Mouse (Mus musculus): ENCODE data around the gene 1700017B05Rik.
"Not testable (repeated sequence)": the region's sequence is repeated elsewhere in the genome, so short reads cannot be mapped to it uniquely, and the experiment has no call there.

The 1700017B05Rik gene

DNA sequence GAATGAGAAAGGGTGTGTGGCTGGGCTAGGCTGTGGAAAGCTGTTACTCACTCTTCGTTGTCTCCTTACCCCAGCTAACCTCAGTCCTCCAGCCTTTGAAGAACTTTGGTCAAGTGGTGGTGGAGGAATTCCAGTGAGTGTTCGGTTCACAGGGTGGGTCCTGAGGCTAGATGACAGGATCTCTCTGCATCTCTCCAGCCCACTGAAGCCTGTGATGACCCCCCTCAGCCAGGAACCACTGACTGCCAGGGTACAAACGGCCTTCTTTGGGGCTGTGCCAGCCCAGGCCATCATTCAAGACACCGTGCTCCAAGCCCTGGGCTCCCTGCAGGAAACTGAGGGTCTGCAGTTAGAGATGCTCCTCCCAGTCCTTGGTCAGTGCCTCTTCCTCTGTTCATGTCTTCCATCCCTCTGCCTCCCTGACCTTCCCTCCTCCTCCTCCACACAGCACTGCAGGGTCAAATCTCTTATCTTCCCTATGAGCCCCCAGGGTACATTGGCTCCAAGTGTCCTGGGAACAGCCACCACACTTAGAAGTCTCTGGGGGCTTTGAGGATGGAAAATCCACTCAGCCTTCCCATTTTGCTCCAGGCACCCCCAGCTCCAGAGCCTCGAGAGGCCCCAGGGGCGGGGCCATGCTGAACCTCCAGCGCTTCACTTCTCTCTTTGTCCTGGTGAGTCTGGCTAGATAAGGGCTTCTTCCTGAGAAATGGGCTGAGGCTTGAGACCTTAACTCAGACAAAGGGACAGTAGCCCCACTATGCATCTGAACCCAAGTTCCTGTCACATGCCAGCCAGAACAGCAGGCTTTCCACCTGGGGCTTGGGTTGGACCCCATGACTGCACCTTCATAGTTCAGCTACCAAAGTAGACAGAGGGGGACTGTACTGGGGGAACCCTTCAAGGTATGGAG, 14.1 kb downstream of the 1700017B05Rik start:
- DNase-seq (ENCODE audit: extremely low spot score, low spot score): no peak

DNA sequence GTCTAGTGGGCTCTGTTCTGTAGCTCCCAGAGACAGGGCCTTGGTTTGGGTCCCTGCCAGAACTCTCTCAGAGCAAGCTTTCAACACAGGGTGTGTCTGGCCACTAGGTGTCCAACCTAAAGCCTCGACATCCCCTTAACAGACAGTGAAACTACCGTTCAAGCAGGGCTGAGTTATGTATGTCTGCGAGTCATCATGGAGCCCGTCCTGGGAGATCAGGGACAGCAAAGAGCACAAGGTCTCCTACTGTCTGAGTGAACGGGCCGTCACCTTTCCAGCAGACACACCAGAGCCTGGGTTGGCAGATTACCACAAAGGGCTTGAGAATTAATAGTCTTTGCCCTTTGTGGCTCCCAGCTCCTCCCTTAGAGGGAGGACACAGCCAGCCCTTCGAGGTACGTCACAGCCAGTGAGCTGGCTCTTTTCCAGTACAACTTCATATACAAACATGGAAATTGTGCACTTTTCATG, 15.2 kb downstream of the 1700017B05Rik start:
- no peak for DNase-seq (ENCODE audit: extremely low spot score, low spot score)

DNA sequence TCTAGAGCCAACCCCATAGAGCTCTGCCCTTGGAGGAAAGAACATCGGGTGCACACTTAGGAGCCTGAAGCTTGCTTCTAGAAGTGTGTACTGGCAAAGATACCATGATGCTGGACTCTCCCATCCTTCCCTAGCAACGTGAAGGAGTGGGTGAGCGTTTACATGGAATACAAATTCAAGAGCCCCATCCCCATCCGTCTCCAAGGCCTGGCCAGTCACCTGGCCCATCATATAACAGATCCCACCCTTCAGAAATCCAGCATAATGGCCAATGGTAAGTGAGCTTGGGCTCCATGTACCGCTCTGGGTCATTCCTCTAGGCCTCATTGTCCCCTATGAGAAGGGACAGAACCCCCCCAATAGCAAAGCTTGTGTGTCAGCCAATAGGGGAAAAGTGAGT, 15.9 kb downstream of the 1700017B05Rik start:
- DNase-seq (ENCODE audit: extremely low spot score, low spot score): no peak

DNA sequence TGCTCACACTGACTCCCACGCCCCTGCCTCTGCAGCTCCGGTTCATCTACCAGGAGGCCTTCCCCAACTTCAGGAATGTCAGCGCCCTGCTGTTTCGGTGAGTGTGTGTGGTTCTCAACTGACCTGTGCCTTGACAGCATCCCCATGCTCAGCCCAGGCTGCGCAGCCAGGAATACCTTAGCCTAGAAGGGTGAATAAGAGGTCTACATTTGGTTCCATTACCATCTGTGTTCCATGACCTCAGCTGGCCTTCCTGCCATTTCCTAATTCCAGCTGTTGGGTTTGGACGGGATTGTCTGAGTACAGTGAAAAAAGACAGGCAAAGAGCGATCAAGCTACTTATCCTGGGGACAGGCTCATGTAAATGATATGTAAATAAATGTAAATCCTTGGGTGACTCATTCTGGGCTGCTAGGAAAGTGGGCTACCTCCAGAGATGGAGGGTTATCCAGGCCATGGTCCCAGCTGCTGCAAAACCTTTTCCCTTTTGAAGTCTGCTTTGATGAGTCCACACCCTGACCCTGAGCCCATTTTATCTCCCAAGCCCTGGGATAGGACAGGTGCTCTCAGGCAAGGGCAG, 18.2 kb downstream of the 1700017B05Rik start:
- DNase-seq (ENCODE audit: extremely low spot score, low spot score): no peak

DNA sequence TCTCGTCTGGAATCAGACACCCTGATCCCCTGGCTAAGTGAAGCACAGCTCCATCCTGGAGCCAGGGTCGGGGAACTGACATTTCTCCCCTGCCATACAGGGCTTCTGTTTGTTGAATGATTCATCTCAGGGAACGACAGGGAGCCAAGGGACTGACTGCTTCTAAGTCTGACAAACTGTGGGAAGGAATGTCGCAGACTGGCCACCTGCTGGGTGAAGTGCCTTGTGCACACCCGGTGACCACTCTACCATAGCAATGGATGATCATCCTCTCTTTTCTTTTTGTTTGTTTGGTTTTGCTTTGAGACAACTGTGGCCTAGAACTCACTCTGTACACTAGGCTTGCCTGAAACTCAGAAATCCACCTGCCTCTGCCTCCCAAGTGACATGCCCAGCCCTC, 19.5 kb downstream of the 1700017B05Rik start:
- DNase-seq (ENCODE audit: extremely low spot score, low spot score): no peak

DNA sequence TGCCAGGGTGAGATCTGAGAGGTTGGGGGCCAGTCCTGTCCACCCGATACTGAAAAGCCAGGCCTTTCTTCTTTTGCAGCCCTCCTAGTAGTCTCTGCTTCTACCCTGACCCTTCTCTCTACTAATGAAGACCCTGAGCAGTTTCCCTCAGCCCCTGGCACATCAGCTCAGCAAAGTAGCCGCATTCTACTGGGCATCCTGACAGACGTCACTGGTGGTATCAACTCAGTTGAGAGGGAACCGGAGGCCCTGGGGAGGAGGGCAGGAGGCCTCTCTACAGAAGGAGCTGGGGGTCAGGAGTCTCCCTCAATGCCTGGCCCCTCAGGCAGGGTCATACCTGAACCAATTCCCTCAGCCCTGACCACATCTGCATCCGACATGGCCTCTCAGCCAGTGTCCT, 21.3 kb downstream of the 1700017B05Rik start:
- DNase-seq (ENCODE audit: extremely low spot score, low spot score): no peak

DNA sequence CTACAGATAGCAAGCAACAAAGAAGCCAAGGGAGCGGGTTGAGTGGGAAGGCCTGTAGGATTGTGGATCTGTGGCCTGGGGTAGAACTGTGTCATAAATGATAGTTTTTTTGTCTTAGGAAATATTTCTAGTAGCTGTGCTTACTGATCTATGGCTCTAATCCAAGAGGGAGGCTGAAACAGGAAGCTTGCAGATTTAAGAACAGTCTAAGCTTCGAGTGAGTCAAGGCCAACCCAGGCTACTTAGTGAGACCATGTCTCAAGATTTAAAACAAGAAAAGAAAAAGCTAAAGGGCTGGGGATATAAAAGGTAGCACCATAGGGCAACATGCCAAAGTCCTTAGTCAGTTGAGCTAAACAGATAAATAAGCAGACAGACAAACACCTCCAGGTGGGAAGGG, 24.2 kb downstream of the 1700017B05Rik start:
- DNase-seq (ENCODE audit: extremely low spot score, low spot score): no peak

DNA sequence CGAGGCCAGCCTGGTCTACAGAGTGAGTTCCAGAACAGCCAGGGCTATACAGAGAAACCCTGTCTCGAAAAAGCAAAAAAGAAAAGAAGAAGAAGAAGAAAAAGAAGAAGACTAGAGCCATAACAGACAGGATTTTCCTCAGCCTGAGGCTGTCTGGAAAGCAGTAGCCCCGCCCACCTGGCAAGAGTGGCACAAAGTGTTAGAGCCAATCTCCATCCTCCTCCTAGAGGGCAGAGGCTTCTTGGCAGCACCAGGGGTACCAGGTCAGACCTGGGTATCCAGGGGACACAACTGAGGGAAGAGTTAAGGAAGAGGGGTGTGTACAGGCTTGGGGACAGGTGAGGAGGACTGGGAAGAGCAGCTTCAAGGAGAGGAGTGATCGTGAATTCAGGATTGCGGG, 24.7 kb downstream of the 1700017B05Rik start:
- no peak for DNase-seq (ENCODE audit: extremely low spot score, low spot score)

DNA sequence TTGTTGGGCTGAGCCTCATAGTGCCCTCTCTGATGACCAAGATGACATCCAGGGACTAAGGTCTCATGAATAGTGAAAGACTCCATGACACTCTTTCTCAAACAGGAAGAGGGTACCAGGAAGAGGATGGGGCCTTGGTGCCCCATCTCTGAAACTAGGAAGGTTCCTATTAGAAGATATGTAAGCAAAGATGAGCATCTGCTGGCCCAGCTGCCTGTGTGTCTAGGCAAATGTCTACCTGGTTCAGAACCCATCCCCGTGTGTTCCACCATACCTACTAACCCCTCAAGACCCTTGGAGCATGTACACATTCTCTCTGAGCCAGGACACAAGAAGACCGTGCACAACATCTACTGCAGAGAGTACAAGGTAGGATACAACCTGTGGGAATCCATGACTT, 26.2 kb downstream of the 1700017B05Rik start, which contains the start of gene Trcg1:
Trcg1 (plus strand) TSS at position 301 of the 400 bp plus-strand sequence.
- no peak for DNase-seq (ENCODE audit: extremely low spot score, low spot score)

DNA sequence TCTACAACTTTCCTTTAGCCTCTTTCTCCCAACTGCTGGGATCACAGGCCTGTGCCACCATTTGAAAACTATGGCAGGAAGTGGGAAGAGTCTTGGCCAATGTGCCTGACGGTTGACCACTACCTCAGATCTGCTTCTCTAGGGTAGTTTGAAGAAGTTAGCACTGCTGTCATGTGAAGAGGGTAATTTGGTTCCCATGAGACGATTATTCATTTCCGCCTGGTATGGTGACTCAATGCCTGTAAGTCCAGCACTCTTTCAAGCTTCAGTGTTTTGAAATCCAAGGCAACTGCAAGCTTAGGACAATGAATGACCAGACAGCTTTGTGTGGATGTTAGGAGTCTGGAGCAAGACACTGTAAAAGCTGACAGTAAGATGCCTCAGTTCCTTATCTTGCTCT, 28.6 kb downstream of the 1700017B05Rik start:
- DNase-seq (ENCODE audit: extremely low spot score, low spot score): no peak

DNA sequence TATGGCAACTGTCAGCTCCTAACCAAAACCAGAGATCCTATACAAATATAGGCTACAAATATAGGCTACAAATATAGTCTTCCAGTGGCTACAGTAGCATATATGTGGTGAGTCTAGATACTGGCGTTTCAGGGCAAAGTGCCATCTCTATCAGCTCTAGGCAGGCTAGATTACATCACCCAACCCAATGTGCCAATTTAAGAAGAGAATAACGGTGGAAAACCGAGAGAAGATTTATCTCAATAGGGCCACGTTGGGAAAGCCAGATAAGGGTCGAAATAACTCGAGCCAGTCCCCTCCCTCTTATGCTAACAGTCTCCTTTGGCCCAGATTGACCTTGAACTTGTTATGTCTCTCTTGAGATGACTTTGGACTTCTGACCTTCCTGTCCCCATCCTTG, 29.3 kb downstream of the 1700017B05Rik start:
- no peak for DNase-seq (ENCODE audit: extremely low spot score, low spot score)

DNA sequence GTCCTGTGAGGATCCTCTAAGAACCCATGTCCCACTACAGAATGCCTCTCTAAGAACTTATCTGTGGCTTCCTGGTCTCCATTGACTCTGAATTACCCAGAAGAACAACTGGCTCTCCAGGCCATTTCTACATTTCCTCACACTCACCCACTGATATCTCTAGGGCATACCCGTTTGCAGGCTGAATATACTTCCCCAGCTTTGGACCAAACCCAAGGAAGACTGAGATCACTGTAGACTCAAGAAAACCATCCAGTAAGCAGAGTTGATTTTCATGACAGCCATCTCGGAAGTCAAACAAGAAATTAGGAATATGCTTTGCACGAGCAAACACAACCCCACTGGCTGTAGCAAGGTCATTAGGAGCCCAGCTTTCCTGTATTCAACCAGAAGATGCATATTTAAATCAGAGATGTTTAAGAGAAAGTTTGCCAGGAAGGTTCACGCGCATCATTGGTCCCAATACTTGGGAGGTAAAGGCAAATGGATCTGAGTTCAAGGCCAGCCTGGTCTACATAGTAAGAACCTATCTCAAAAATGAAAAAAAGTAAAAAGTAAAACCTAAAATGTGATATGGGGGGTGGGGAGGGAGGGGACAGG, 30.0 kb downstream of the 1700017B05Rik start:
- no peak for DNase-seq (ENCODE audit: extremely low spot score, low spot score)

DNA sequence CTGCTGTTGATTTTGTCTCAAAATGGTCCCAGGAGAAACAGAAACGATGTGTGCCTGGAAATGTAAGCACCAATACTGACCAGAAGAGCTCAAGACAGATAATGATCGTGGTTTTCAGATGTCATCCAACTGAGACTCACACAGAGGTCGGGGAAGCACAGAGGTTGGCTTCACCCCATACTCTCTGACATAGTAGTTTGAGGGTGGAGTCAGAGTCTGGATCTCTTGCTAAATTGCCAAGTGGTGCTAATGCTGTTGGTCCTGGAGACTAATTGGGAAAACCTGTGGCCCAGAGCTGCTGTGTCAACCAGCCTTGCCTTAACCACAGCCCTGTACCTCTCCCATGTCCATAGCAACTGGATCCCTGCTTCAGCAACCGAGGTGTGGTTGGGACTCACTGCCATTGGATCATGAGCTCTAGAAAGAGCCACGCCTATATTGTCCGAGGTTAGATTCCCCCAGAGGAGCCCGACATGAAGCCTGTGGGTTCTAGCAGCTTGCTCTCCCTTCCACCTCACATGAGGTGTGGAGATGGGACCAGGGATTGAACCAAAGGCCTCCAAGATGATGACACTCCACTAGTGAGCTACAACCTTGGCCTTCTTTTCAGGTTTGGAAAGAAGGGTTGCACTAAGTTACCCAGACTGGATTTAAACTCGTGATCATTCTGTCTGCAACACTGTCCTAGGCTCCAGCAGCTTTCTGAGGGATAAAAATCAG, 30.7 kb downstream of the 1700017B05Rik start:
- DNase-seq (ENCODE audit: extremely low spot score, low spot score): no peak

DNA sequence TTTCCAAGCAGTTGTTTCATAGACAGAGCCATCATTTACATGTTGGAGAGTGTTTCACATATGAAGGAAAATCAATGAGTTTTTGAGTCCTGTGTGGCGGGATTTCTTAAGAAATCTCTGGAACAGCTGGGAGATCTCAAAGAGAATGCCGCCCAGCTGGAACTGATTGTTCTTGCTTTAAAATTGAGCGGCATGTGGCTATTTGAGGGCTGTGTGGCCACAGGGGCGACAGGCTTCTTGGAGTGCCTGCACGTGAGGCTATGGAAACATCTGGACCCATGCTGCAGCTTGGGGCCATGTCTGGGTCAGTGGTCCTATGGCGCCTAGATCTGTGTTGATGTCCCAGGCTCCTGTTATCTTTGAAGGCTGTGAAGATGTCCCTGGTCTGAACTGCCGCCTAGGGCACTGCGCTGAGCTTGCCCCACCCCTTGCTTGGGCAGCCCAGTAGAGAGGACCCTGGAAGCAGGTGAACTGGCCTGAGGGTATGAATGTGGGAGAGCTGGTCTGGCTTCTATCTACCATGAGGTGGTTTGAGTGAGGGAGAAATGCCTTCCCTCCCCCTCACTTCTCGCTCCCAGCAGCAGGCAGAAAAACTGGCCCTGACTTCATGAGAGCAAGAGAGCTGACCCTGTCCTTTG, 32.1 kb downstream of the 1700017B05Rik start:
- DNase-seq (ENCODE audit: extremely low spot score, low spot score): no peak

DNA sequence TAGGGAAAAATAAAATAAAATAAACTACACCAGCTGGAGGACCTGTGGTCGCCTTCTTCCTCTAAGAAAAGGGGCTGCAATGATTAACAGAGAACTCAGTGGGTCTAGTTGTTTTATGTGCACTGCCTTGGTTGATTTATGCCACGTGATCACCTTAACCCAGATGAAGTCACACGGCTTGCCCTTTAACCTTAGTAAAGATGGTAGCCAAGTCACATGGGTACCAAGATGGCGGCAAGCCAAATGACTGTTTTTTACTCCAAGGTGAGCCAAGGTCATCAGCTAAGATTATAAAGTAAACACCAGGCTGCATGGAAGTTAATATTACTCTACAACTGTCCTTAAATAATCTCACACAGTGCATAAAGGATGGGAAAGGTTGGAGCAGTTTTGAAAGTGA, 32.7 kb downstream of the 1700017B05Rik start:
- DNase-seq (ENCODE audit: extremely low spot score, low spot score): no peak

DNA sequence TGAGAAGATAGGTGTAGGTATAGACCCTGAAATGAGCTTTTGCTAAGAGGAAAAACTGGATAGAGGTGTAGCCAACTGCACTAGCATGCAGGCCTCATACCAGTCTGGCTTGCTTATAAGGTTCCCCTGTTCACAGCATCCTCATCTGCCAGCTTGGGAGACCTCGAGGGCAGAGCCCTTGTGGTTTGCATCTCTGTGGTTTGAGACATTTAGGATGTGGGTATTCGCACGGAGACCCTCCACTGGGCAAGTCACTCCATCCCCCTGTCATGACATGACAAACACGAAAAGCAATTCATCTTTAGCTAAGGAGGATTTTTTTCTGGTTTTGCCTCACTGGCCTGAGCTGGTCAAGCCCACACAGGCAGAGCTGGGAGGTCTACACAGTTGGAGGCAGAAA, 34.2 kb downstream of the 1700017B05Rik start:
- no peak for DNase-seq (ENCODE audit: extremely low spot score, low spot score)

DNA sequence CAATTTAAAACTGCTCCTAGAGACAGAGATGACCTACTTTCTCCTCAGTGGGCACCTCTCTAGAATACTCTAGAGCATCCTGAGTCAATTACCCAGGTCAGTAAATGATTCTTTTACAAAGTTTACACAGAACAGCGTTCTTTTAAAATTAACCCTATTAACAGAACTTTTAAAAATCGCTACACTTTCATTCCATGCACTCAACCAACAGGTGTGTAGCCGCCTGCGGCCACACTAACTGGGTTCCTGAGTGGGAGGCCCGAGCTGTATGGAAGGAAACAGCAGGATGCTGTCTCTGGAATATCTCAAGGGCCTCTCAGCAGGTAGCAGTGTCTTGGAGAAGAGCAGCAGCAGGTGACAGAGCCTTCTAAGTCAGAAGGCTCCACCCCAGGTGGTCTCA, 35.2 kb downstream of the 1700017B05Rik start:
- DNase-seq (ENCODE audit: extremely low spot score, low spot score): no peak

DNA sequence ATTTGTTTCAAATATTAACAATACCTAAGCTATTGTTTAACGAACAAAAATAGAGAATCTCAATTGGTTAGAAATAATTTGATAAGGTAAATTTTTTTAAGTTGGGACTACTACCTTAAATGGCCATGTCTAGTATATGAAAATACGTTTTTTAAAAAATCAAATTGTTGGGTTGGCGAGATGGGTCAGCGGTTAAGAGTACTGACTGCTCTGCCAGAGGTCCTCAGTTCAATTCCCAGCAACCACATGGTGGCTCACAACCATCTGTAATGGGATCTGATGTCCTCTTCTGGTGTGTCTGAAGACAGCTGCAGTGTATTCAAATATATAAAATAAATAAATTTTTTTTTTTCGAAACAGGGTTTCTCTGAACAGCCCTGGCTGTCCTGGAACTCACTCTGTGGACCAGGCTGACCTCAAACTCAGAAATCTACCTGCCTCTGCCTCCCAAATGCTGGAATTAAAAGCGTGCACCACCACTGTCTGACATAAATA, 35.7 kb downstream of the 1700017B05Rik start:
- not testable (repeated sequence) for DNase-seq (ENCODE audit: extremely low spot score, low spot score)

DNA sequence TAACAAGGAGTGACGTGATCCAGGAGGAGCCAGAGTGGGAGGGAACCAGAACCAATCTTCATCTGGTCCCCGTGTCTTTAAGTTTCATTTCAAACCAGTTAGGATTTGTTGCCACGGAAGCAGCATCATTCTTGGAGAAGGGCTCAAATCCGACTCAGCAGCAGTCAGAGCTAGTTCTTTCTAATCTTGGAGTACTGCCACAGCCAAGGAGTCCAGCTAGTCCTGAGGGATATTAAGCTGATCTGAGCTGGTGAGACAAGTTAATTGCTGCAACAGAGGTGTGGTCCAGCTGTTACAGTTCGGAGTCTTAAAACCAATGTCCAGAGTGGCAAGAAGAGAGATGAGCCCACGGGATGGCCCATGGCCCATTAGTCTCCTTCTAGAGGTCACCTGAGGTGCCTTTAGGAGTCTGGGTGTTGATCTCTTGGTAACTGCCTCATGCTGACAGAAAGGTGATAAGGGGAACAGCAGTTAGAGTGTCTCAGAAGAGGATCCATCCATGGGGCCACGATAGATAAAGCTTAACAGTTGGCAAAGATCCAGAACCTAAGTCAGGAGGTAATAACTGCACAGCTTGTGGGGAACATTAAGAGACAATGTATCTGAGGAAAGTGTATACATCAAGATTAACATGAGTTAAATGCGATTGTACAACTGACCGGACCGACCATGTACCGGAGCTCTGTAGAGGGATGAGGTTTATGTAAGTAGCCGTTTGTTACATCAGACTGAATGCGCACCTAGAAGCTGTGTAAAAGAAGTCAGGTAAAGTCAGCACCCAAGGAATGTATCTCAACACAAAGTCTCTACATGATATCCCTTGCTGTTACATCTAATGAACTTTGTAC, 36.4 kb downstream of the 1700017B05Rik start:
- no peak for DNase-seq (ENCODE audit: extremely low spot score, low spot score)

DNA sequence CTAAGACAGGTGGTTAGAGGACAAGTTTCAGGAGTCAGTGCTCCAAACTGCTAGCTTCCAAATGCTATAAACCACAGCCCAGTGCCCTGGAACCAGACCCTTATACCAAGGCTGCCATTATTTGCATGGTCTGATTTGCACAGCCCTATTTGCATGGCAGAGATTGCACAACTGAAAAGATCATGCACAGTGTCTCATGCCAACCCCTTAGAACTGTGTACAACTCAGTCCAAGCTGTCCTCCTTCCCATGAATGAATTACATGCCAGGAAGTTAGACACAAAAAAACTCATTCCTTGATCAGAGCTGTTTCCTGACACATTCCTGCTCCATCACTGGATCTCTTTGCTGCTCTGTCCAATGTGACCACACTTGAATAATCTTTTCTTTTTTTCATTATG, 39.1 kb downstream of the 1700017B05Rik start:
- DNase-seq (ENCODE audit: extremely low spot score, low spot score): no peak
